Mouse (Mus musculus): ENCODE results near the gene AI837181. TPM values are rescaled to one million over a fixed set of nuclear protein-coding genes. Genes with fewer than 3 reads are reported as not detected.
"Not testable (repeated sequence)": the region's sequence is repeated elsewhere in the genome, so short reads cannot be mapped to it uniquely, and the experiment has no call there.

AI837181 gene
- polyA plus RNA-seq, 1 experiment: 76.3 TPM

- 4% methylated on average over 12 of the region's 12 CpGs for WGBS
- Histone ChIP-seq H3K27me3 (ENCODE audit: control insufficient read depth, insufficient read depth, low read length) (no peaks in the 10 kb centered on the region), H3K4me3 (ENCODE audit: low read depth, low read length) (peak overlapping the region; percentile 95), H3K36me3 (ENCODE audit: control insufficient read depth, insufficient read depth, low read length) (peaks cover 2% of the 10 kb centered on the region), H3K27ac (ENCODE audit: insufficient read depth, low read depth, low read length) (peak overlapping the region; percentile 93), H3K4me1 (ENCODE audit: control insufficient read depth, insufficient read depth, insufficient read length, low read length) (peaks cover 11% of the 10 kb centered on the region; the same call in 1 of the 2 replicates)
- peak; percentile 29; the same call in 1 of the 2 replicates for TF ChIP-seq POLR2A (IDR thresholded peaks at IDR 0.05; ENCODE audit: low read depth, low read length)
- no peak for TF ChIP-seq CTCF (IDR thresholded peaks at IDR 0.05; ENCODE audit: extremely low read depth, insufficient read length, insufficient replicate concordance, low read depth, low read length)
Measured at GRCm38 (mm10) chr19:5389647-5390046, 35.3 kb upstream of the AI837181 start.

- no peak overlapping the region for H3K4me3 ChIP-seq (ENCODE audit: low read depth, low read length)
- WGBS: 54% methylated on average over 8 of the region's 8 CpGs
- no peaks in the 10 kb centered on the region for H3K27me3 ChIP-seq (ENCODE audit: control insufficient read depth, insufficient read depth, low read length)
Measured at GRCm38 (mm10) chr19:5390416-5390815, 34.5 kb upstream of the AI837181 start.

GRCm38 (mm10) chr19:5392892-5393291 is 32.1 kb upstream of the AI837181 start:
- TF ChIP-seq POLR2A (IDR thresholded peaks at IDR 0.05; ENCODE audit: low read depth, low read length) (no peak), CTCF (IDR thresholded peaks at IDR 0.05; ENCODE audit: extremely low read depth, insufficient read length, insufficient replicate concordance, low read depth, low read length) (no peak)
- Histone ChIP-seq H3K36me3 (ENCODE audit: control insufficient read depth, insufficient read depth, low read length) (no peaks in the 10 kb centered on the region), H3K27ac (ENCODE audit: insufficient read depth, low read depth, low read length) (no peak overlapping the region), H3K4me1 (ENCODE audit: control insufficient read depth, insufficient read depth, insufficient read length, low read length) (peaks cover 11% of the 10 kb centered on the region; the same call in 1 of the 2 replicates), H3K4me3 (ENCODE audit: low read depth, low read length) (no peak overlapping the region), H3K27me3 (ENCODE audit: control insufficient read depth, insufficient read depth, low read length) (no peaks in the 10 kb centered on the region)
- 22% methylated on average over 4 of the region's 4 CpGs for WGBS

More at GRCm38 (mm10) chr19:5390416-5390815, 34.5 kb upstream of the AI837181 start:
- peaks cover 11% of the 10 kb centered on the region; the same call in 1 of the 2 replicates for H3K4me1 ChIP-seq (ENCODE audit: control insufficient read depth, insufficient read depth, insufficient read length, low read length)
- peak overlapping the region; percentile 93 for H3K27ac ChIP-seq (ENCODE audit: insufficient read depth, low read depth, low read length)
- TF ChIP-seq POLR2A (IDR thresholded peaks at IDR 0.05; ENCODE audit: low read depth, low read length) (no peak), CTCF (IDR thresholded peaks at IDR 0.05; ENCODE audit: extremely low read depth, insufficient read length, insufficient replicate concordance, low read depth, low read length) (no peak)
- H3K36me3 ChIP-seq (ENCODE audit: control insufficient read depth, insufficient read depth, low read length): no peaks in the 10 kb centered on the region; the same call in 1 of the 2 replicates

- Histone ChIP-seq H3K27me3 (ENCODE audit: control insufficient read depth, insufficient read depth, low read length) (no peaks in the 10 kb centered on the region), H3K36me3 (ENCODE audit: control insufficient read depth, insufficient read depth, low read length) (no peaks in the 10 kb centered on the region), H3K4me3 (ENCODE audit: low read depth, low read length) (no peak overlapping the region), H3K4me1 (ENCODE audit: control insufficient read depth, insufficient read depth, insufficient read length, low read length) (peaks cover 11% of the 10 kb centered on the region; the same call in 1 of the 2 replicates), H3K27ac (ENCODE audit: insufficient read depth, low read depth, low read length) (no peak overlapping the region)
- WGBS: 23% methylated on average over 10 of the region's 10 CpGs
- TF ChIP-seq POLR2A (IDR thresholded peaks at IDR 0.05; ENCODE audit: low read depth, low read length) (no peak), CTCF (IDR thresholded peaks at IDR 0.05; ENCODE audit: extremely low read depth, insufficient read length, insufficient replicate concordance, low read depth, low read length) (no peak)
Measured at GRCm38 (mm10) chr19:5394168-5394567, 30.8 kb upstream of the AI837181 start.

GRCm38 (mm10) chr19:5395371-5395770 is 29.6 kb upstream of the AI837181 start:
- no peak for TF ChIP-seq CTCF (IDR thresholded peaks at IDR 0.05; ENCODE audit: extremely low read depth, insufficient read length, insufficient replicate concordance, low read depth, low read length)
- H3K27ac ChIP-seq (ENCODE audit: insufficient read depth, low read depth, low read length): no peak overlapping the region
- no peak overlapping the region for H3K4me3 ChIP-seq (ENCODE audit: low read depth, low read length)
- 68% methylated on average over 4 of the region's 4 CpGs for WGBS
- no peaks in the 10 kb centered on the region for H3K36me3 ChIP-seq (ENCODE audit: control insufficient read depth, insufficient read depth, low read length)
- no peaks in the 10 kb centered on the region for H3K27me3 ChIP-seq (ENCODE audit: control insufficient read depth, insufficient read depth, low read length)
- 0 out of 2 replicates have a peak, but pooled peaks cover 2% of the 10 kb centered on the region for H3K4me1 ChIP-seq (ENCODE audit: control insufficient read depth, insufficient read depth, insufficient read length, low read length)

GRCm38 (mm10) chr19:5401073-5401472 is 23.9 kb upstream of the AI837181 start:
- not testable (repeated sequence) for H3K4me1 ChIP-seq (ENCODE audit: control insufficient read depth, insufficient read depth, insufficient read length, low read length); H3K4me3 ChIP-seq (ENCODE audit: low read depth, low read length); H3K36me3 ChIP-seq (ENCODE audit: control insufficient read depth, insufficient read depth, low read length); H3K27me3 ChIP-seq (ENCODE audit: control insufficient read depth, insufficient read depth, low read length); H3K27ac ChIP-seq (ENCODE audit: insufficient read depth, low read depth, low read length)
- 68% methylated on average over 4 of the region's 4 CpGs for WGBS

GRCm38 (mm10) chr19:5402293-5402692 is 22.7 kb upstream of the AI837181 start, which contains the start of gene Tsga10ip:
TSS of gene Tsga10ip (minus strand) at chr19:5402526.
- WGBS: 82% methylated on average over 8 of the region's 8 CpGs
- Histone ChIP-seq H3K27ac (ENCODE audit: insufficient read depth, low read depth, low read length) (no peak within 1 kb of the TSS), H3K27me3 (ENCODE audit: control insufficient read depth, insufficient read depth, low read length) (no peaks in the 10 kb centered on the region), H3K36me3 (ENCODE audit: control insufficient read depth, insufficient read depth, low read length) (no peaks in the 10 kb centered on the region), H3K4me1 (ENCODE audit: control insufficient read depth, insufficient read depth, insufficient read length, low read length) (no peaks in the 10 kb centered on the region), H3K4me3 (ENCODE audit: low read depth, low read length) (no peak within 1 kb of the TSS)
- TF ChIP-seq POLR2A (IDR thresholded peaks at IDR 0.05; ENCODE audit: low read depth, low read length): no peak
- TF ChIP-seq CTCF (IDR thresholded peaks at IDR 0.05; ENCODE audit: extremely low read depth, insufficient read length, insufficient replicate concordance, low read depth, low read length): no peak
